Mouse (Mus musculus): Measurements from ENCODE around the gene Wwtr1. TPM values are rescaled to one million over a fixed set of nuclear protein-coding genes. Genes with fewer than 3 reads are reported as not detected.

The Wwtr1 gene
- polyA plus RNA-seq, 1 experiment from 2014 or later = 20.4 TPM

DNA sequence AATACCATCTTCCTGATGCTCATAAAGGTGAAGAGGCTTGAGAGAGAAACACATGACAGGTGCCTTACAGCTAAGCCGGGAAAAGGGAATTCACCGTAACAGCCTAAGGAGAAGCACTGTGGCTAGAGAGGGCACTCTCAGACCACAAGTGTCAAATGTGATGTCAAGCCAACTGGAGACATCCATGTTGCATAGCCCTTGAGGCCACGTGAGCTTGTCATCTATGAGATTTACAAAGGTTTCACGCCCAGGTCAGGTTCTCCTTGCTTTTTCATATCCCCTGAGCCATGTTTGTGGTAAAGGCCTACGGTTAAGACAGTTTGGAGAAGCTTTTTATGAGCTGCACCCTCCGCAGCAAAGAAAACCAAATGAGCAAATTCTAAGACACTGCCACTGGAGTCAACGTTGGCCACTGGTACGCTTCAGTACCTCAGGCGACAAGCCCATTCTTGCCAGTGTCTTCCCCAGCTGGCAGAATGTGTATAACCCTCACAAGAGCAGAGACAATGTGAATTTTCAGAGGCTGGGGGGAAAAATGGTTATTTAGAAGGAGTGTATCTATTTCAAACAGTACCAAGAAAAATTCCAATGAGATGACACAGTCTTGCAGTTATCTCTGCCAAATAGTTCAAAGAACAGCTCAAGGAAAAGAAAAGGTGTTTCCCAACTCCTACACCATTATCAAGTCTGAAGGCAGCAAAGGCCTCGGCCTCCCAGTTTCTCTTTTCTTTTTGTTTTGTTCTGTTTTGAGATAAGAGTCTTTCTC, 21.4 kb downstream of the Wwtr1 start:
- H3K9me3 ChIP-seq (ENCODE audit: control insufficient read depth, low read length) = no peaks in the 10 kb centered on the region
- DNase-seq (ENCODE audit: low spot score) (no peak), ATAC-seq (replicated peaks; ENCODE audit: low FRiP score, low TSS enrichment, low read depth) (no peak)
- no peaks in the 10 kb centered on the region for H3K4me1 ChIP-seq (replicated peaks; ENCODE audit: control insufficient read depth, insufficient read depth, low read length)
- no peaks in the 10 kb centered on the region for H3K36me3 ChIP-seq (ENCODE audit: control insufficient read depth, insufficient read depth, low read length)
- H3K27me3 ChIP-seq (replicated peaks; ENCODE audit: control insufficient read depth, insufficient read depth, low read length) = no peaks in the 10 kb centered on the region
- no peak overlapping the region for H3K4me3 ChIP-seq (ENCODE audit: low read depth, low read length)
- 86% methylated on average over 10 of the region's 10 CpGs for WGBS
- H3K4me2 ChIP-seq (ENCODE audit: low read length) = no peak overlapping the region
- H3K27ac ChIP-seq (ENCODE audit: low read depth) = no peak overlapping the region
- H3K9ac ChIP-seq (ENCODE audit: low read length) = no peak overlapping the region

DNA sequence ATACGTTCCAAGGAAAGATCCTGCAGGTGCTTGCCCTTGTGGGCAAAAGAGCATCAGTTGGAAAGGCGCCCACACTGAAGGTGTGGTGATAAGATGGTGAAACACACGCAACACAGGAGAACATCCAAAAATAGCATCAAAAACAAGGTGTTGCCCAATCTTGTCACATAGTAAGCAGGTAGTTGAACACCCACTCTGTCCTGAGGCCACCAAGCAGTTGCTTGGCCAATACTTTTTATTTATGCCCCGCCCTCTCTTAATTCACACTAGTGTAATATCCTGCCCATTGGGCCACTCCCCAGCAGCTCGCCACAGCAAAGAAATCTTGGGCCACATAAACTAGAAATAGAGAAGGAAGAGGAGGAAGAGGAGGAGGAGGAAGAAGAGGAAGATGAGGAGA, 22.6 kb downstream of the Wwtr1 start:
- no peaks in the 10 kb centered on the region for H3K9me3 ChIP-seq (ENCODE audit: control insufficient read depth, low read length)
- H3K27me3 ChIP-seq (replicated peaks; ENCODE audit: control insufficient read depth, insufficient read depth, low read length) = no peaks in the 10 kb centered on the region
- 96% methylated on average over 5 of the region's 5 CpGs for WGBS
- H3K4me1 ChIP-seq (replicated peaks; ENCODE audit: control insufficient read depth, insufficient read depth, low read length) = no peaks in the 10 kb centered on the region
- H3K27ac ChIP-seq (ENCODE audit: low read depth) = no peak overlapping the region
- no peak overlapping the region for H3K9ac ChIP-seq (ENCODE audit: low read length)
- H3K36me3 ChIP-seq (ENCODE audit: control insufficient read depth, insufficient read depth, low read length) = no peaks in the 10 kb centered on the region
- no peak for DNase-seq (ENCODE audit: low spot score)
- no peak overlapping the region for H3K4me2 ChIP-seq (ENCODE audit: low read length)
- ATAC-seq (replicated peaks; ENCODE audit: low FRiP score, low TSS enrichment, low read depth) = no peak
- no peak overlapping the region for H3K4me3 ChIP-seq (ENCODE audit: low read depth, low read length)

DNA sequence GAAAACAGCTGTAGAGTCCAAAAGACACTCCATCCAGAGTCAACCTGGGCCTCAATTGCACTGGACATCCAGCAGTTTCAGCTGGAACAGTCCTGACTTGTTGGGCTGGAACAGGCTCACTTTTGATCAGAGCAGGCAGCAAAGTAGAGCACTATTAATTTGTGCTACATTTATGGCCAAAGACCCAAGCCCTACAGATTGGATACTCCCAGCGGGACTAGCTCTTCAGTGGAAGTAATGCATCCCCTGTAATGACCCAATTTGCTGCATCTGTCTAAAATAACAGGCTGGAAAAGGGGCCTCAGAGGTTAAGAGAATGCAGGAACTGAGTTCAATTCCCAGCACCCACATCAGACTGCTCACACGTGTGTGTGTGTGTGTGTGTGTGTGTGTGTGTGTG, 24.5 kb downstream of the Wwtr1 start:
- Histone ChIP-seq H3K4me2 (ENCODE audit: low read length) (no peak overlapping the region), H3K9me3 (ENCODE audit: control insufficient read depth, low read length) (no peaks in the 10 kb centered on the region), H3K4me1 (replicated peaks; ENCODE audit: control insufficient read depth, insufficient read depth, low read length) (no peaks in the 10 kb centered on the region), H3K4me3 (ENCODE audit: low read depth, low read length) (no peak overlapping the region), H3K27me3 (replicated peaks; ENCODE audit: control insufficient read depth, insufficient read depth, low read length) (no peaks in the 10 kb centered on the region), H3K27ac (ENCODE audit: low read depth) (no peak overlapping the region), H3K36me3 (ENCODE audit: control insufficient read depth, insufficient read depth, low read length) (no peaks in the 10 kb centered on the region), H3K9ac (ENCODE audit: low read length) (no peak overlapping the region)
- DNase-seq (ENCODE audit: low spot score) (no peak), ATAC-seq (replicated peaks; ENCODE audit: low FRiP score, low TSS enrichment, low read depth) (no peak)
- 74% methylated on average over 2 of the region's 2 CpGs for WGBS

DNA sequence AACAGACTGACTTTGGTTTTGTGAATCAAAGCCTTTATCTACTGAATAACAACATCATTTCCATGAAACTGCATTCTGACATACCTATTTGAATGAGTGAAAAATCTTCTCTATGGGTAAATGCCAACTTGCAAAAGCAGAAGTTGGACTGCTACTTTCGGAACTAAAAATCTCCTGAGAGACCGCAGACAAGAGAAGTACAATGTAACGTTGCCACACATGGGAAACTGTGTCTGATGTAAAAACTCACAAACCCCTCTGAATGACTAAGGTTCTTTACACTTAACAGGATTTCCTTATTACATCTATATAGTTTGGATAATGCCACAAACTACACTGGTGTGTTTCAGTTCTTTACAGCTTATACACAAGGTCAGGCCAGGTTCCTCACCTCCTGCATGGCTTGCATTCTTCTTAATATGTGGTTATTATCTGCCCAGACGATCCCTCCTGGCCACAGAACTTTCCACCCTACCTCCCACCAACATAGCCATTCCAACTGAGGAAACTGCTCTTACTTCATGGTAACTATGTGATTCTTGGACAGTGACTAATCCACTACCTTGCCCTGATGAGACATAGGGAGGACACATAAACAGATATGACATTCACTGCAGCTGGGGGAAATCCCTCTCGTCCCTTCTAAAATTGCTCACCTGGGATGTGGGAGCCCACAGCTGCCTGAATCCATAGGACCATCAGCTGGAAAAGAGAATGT, 25.1 kb downstream of the Wwtr1 start:
- WGBS = 81% methylated on average over 5 of the region's 5 CpGs
- Histone ChIP-seq H3K9me3 (ENCODE audit: control insufficient read depth, low read length) (no peaks in the 10 kb centered on the region), H3K4me3 (ENCODE audit: low read depth, low read length) (no peak overlapping the region), H3K4me2 (ENCODE audit: low read length) (no peak overlapping the region), H3K36me3 (ENCODE audit: control insufficient read depth, insufficient read depth, low read length) (no peaks in the 10 kb centered on the region), H3K27me3 (replicated peaks; ENCODE audit: control insufficient read depth, insufficient read depth, low read length) (no peaks in the 10 kb centered on the region), H3K27ac (ENCODE audit: low read depth) (no peak overlapping the region), H3K4me1 (replicated peaks; ENCODE audit: control insufficient read depth, insufficient read depth, low read length) (no peaks in the 10 kb centered on the region), H3K9ac (ENCODE audit: low read length) (no peak overlapping the region)
- ATAC-seq (replicated peaks; ENCODE audit: low FRiP score, low TSS enrichment, low read depth) = no peak
- DNase-seq (ENCODE audit: low spot score) = no peak

DNA sequence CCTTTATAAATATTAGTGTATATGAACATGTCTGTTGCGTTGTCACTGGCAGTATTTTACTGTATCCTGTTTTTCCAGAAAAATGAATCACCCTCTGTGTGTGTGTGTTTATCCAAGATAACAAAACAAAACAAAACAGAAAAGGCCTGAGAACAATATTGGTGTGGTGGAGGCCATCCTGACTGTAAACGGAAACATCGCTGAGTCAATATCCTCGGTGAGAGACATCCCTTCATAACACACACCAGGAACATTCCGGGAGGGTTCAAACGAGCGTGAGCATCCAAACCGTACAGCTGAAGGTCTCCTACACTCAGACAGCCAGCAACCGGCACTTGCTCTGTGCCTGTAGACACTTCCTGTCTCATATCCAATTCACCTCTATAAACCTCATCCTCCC, 31.6 kb downstream of the Wwtr1 start:
- H3K36me3 ChIP-seq (ENCODE audit: control insufficient read depth, insufficient read depth, low read length) = no peaks in the 10 kb centered on the region
- ATAC-seq (replicated peaks; ENCODE audit: low FRiP score, low TSS enrichment, low read depth) (no peak), DNase-seq (ENCODE audit: low spot score) (no peak)
- no peaks in the 10 kb centered on the region for H3K4me1 ChIP-seq (replicated peaks; ENCODE audit: control insufficient read depth, insufficient read depth, low read length)
- no peak overlapping the region for H3K27ac ChIP-seq (ENCODE audit: low read depth)
- WGBS = 60% methylated on average over 9 of the region's 9 CpGs
- H3K9me3 ChIP-seq (ENCODE audit: control insufficient read depth, low read length) = no peaks in the 10 kb centered on the region
- H3K4me2 ChIP-seq (ENCODE audit: low read length) = no peak overlapping the region
- H3K4me3 ChIP-seq (ENCODE audit: low read depth, low read length) = no peak overlapping the region
- H3K9ac ChIP-seq (ENCODE audit: low read length) = no peak overlapping the region
- no peaks in the 10 kb centered on the region for H3K27me3 ChIP-seq (replicated peaks; ENCODE audit: control insufficient read depth, insufficient read depth, low read length)

DNA sequence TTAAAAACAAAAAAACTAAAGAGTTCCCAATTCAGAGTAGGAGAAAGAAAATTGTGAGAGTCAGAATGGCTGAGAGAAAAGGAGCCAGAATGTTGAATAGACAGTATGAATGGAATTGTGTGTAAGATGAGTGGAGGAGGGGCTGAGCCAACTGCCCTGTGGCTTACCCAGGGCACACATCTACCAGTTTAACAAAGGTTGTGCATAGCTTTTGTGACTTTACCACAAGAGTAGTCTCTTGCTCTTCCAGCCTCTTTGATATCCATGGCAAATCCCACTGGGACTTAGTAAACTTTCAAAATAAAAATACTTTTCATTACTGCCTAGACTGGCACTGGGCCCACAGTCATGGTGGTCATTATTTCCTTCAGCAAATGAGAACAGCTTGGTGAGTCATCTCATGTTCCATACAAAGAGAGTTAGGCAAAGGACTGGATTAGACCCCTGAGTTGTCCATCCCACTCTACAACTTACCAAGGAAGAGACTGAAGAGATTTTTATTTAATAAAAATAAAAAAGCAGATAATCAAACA, 32.8 kb downstream of the Wwtr1 start:
- H3K4me3 ChIP-seq (ENCODE audit: low read depth, low read length) = no peak overlapping the region
- no peak for ATAC-seq (replicated peaks; ENCODE audit: low FRiP score, low TSS enrichment, low read depth)
- H3K9ac ChIP-seq (ENCODE audit: low read length) = no peak overlapping the region
- DNase-seq (ENCODE audit: low spot score) = no peak
- no peaks in the 10 kb centered on the region for H3K9me3 ChIP-seq (ENCODE audit: control insufficient read depth, low read length)
- H3K27ac ChIP-seq (ENCODE audit: low read depth) = no peak overlapping the region
- H3K27me3 ChIP-seq (replicated peaks; ENCODE audit: control insufficient read depth, insufficient read depth, low read length) = no peaks in the 10 kb centered on the region
- H3K36me3 ChIP-seq (ENCODE audit: control insufficient read depth, insufficient read depth, low read length) = no peaks in the 10 kb centered on the region
- no peak overlapping the region for H3K4me2 ChIP-seq (ENCODE audit: low read length)
- no peaks in the 10 kb centered on the region for H3K4me1 ChIP-seq (replicated peaks; ENCODE audit: control insufficient read depth, insufficient read depth, low read length)

DNA sequence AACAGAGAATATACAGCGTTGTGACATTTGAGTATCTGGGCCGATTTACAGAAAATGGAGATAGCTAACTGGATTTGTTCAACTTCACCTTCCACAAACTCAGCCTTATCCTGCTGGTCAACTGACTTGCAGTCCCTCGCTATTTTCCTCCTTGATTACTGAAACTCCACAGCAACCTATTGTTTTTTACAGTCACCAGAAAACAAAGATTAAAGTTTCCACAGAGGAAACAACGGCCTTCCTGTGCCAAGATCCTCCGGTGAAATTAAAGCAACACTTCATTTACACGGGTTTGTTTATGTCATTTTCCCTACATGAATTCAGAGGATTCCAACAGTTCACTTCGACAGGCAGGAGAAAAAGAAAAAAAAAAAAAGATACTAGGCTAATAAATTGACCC, 34.5 kb downstream of the Wwtr1 start:
- ATAC-seq (replicated peaks; ENCODE audit: low FRiP score, low TSS enrichment, low read depth) = no peak
- 53% methylated on average over 7 of the region's 7 CpGs for WGBS
- H3K9ac ChIP-seq (ENCODE audit: low read length) = no peak overlapping the region
- H3K27ac ChIP-seq (ENCODE audit: low read depth) = no peak overlapping the region
- no peaks in the 10 kb centered on the region for H3K36me3 ChIP-seq (ENCODE audit: control insufficient read depth, insufficient read depth, low read length)
- no peaks in the 10 kb centered on the region; the same call in 1 of the 2 replicates for H3K4me1 ChIP-seq (replicated peaks; ENCODE audit: control insufficient read depth, insufficient read depth, low read length)
- H3K4me2 ChIP-seq (ENCODE audit: low read length) = no peak overlapping the region
- no peaks in the 10 kb centered on the region for H3K27me3 ChIP-seq (replicated peaks; ENCODE audit: control insufficient read depth, insufficient read depth, low read length)
- H3K9me3 ChIP-seq (ENCODE audit: control insufficient read depth, low read length) = no peaks in the 10 kb centered on the region
- no peak for DNase-seq (ENCODE audit: low spot score)
- H3K4me3 ChIP-seq (ENCODE audit: low read depth, low read length) = no peak overlapping the region

DNA sequence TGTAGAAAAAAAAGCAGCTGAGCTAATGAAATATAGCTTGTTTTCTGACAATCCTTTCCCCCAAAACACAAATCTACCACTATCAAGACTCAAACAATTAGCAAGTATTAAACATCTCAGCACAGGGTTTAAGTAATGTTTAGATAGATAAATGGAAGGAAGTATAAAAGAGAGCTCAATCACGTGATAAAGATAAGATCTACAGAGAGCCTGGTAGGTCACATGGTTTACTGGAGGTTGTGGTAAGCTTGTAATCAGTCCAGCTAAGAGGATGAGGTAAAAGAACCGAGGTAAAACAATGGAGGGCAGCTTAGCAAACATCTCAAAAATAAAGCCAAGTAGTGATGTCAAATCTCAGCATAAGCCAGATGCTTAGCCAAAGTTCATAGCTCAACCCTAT, 35.2 kb downstream of the Wwtr1 start:
- H3K9ac ChIP-seq (ENCODE audit: low read length) = no peak overlapping the region
- WGBS = 38% methylated on average over 2 of the region's 2 CpGs

More for the DNA sequence above, 35.2 kb downstream of the Wwtr1 start:
- Histone ChIP-seq H3K4me2 (ENCODE audit: low read length) (no peak overlapping the region), H3K4me1 (replicated peaks; ENCODE audit: control insufficient read depth, insufficient read depth, low read length) (peaks cover 6% of the 10 kb centered on the region), H3K27me3 (replicated peaks; ENCODE audit: control insufficient read depth, insufficient read depth, low read length) (no peaks in the 10 kb centered on the region), H3K36me3 (ENCODE audit: control insufficient read depth, insufficient read depth, low read length) (no peaks in the 10 kb centered on the region), H3K27ac (ENCODE audit: low read depth) (no peak overlapping the region), H3K4me3 (ENCODE audit: low read depth, low read length) (no peak overlapping the region), H3K9me3 (ENCODE audit: control insufficient read depth, low read length) (no peaks in the 10 kb centered on the region)
- DNase-seq (ENCODE audit: low spot score) (no peak), ATAC-seq (replicated peaks; ENCODE audit: low FRiP score, low TSS enrichment, low read depth) (no peak)

Measured in intestine, embryonic 14.5 days (tissue).